Mouse (Mus musculus) neural tube, embryonic 14.5 days (tissue): ENCODE data around the gene Igf2r. TPM values are rescaled to one million over a fixed set of nuclear protein-coding genes. Genes with fewer than 3 reads are reported as not detected.

Experiments
- ATAC-seq: fragments of 200-750 bp; cut with Nextera tagmentation; 2 replicates; pipeline ENCODE4 v1.8.0; 2017; ENCODE audit warnings: low read depth, mild to moderate bottlenecking, moderate TSS enrichment, moderate library complexity
- H3K27ac ChIP-seq: fragments of 300-500 bp; sonication (generic); 2 replicates; pipeline ENCODE4 v1.5.1; 2014; ENCODE audit warnings: low read depth, mild to moderate bottlenecking, control low read depth, low read length, moderate library complexity, mixed read lengths
- H3K27me3 ChIP-seq: fragments of 300-500 bp; sonication (generic); 2 replicates; pipeline ENCODE4 v1.6.1; 2014; ENCODE audit warnings: low read length; ENCODE audit not compliant: control insufficient read depth, insufficient read depth
- H3K36me3 ChIP-seq: fragments of 300-500 bp; sonication (generic); 2 replicates; pipeline ENCODE4 v1.6.1; 2014; ENCODE audit warnings: low read length, mixed read lengths; ENCODE audit not compliant: control insufficient read depth, insufficient read depth
- H3K4me1 ChIP-seq: fragments of 300-500 bp; sonication (generic); 2 replicates; pipeline ENCODE4 v1.6.1; 2014; ENCODE audit warnings: low read length; ENCODE audit not compliant: control insufficient read depth, insufficient read depth
- H3K4me2 ChIP-seq: fragments of 300-500 bp; sonication (generic); 2 replicates; pipeline ENCODE4 v1.6.1; 2014; ENCODE audit warnings: mild to moderate bottlenecking, low read depth, low read length, control low read depth
- H3K4me3 ChIP-seq: fragments of 300-500 bp; sonication (generic); 2 replicates; pipeline ENCODE4 v1.5.1; 2014; ENCODE audit warnings: low read depth, low read length, control low read depth, mixed read lengths
- H3K9ac ChIP-seq: fragments of 300-500 bp; sonication (generic); replicated peaks from 2 replicates; pipeline ENCODE4 v1.6.1; 2014; ENCODE audit warnings: low read depth, mild to moderate bottlenecking, control low read depth, low read length, mixed read lengths
- H3K9me3 ChIP-seq: fragments of 300-500 bp; sonication (generic); 2 replicates; pipeline ENCODE4 v1.6.1; 2016; ENCODE audit warnings: low read length; ENCODE audit not compliant: control insufficient read depth
- WGBS: fragments of 180-500 bp; shearing (Covaris S2); extraction: QIAGEN DNeasy Blood & Tissue Kit; methylation state at CpG from one replicate; pipeline ENCODE4 v1.1.7; 2014; 5-methylcytosine and 5-hydroxymethylcytosine counted together
- polyA plus RNA-seq: library from polyadenylated mRNA; unstranded; fragments of >200 nt; fragmentation: Nextera tagmentation; extraction: Ambion mirVana; gene quantifications from 2 replicates; pipeline ENCODE4 v1.2.1, GENCODE M21; 2014

Gene Igf2r
- polyA plus RNA-seq, 1 experiment from 2014 or later = 9.6 TPM

DNA sequence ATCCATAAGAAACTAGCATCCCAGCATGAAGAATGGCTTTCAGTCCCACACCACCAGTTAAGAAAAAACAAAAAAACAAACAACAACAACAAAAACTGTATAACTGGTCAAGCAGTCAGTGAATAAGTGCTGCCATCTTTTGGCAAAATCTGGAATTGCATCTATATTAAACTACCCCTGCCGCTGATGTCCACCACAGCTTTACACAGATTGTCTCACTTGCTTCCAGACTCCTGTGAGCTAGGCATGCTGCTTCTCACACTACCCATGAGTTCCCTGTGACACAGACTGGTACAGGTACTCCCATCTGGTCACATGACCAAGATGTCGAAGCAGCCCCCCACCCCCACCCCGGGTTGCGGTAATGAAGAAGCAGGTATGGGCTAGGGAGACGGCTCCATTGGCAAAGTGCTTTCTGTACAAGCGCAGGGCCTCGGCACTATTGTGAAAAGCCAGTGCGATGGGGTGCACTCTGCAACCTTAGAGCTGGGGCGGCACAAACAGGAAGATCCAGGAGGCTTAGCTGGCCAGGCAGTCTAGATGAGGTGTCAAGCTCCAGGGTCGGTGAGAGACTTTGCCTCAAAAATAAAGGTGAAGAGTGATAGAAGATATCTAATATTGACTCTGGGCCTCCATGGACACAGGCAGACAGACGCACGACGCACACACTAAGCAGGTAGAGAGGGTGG is 108.7 kb downstream of the Igf2r start:
- Histone ChIP-seq H3K9me3 (no peaks in the 10 kb centered on the region), H3K4me1 (no peaks in the 10 kb centered on the region), H3K27ac (no peak overlapping the region), H3K27me3 (no peaks in the 10 kb centered on the region), H3K9ac (no peak overlapping the region), H3K36me3 (no peaks in the 10 kb centered on the region), H3K4me3 (no peak overlapping the region), H3K4me2 (no peak overlapping the region)
- no peak for ATAC-seq
- WGBS = 75% methylated on average over 13 of the region's 13 CpGs

DNA sequence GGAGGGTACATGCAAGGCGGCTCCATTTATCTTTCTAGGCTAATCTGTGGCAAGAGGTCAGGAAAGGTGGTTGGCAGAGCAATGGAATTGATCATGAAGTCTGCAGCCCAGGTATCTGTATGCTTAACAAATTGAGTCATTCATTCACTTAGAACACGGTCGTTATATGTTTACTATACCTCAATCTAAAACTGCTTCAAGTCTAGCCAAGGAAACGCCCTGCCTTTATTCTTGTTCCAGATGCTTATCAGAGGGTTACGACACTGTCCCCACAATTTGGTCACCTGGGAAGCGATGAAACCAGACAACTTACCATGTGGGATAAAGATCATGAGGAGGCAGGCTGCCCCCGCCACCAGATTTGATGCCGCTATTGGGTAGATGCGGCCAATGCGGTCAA is 110.2 kb downstream of the Igf2r start:
- H3K9ac ChIP-seq = no peak overlapping the region
- H3K27ac ChIP-seq = no peak overlapping the region
- no peak overlapping the region for H3K4me2 ChIP-seq
- H3K27me3 ChIP-seq = no peaks in the 10 kb centered on the region
- WGBS = 92% methylated on average over 10 of the region's 10 CpGs
- no peaks in the 10 kb centered on the region for H3K36me3 ChIP-seq
- no peak overlapping the region for H3K4me3 ChIP-seq
- ATAC-seq = no peak
- no peaks in the 10 kb centered on the region for H3K9me3 ChIP-seq
- H3K4me1 ChIP-seq = no peaks in the 10 kb centered on the region

DNA sequence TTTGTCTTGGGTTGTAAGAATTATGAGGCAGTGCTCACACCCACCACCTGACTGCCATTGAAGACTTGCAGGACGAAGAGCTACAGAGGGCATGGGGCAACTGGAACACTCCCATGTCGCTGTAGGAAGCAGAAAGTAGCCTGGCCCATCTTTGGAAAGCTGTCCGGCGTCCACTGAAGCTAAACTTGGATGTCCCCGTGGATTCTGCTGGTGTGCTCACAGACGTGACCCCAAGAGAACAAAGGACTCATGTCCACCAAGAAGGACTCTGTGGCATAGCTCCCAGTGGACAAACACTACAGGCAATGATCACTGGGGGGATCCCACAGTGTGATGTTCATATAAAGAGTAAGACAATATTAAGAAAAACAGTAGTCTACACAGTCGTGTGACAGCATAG is 110.7 kb downstream of the Igf2r start:
- Histone ChIP-seq H3K27me3 (no peaks in the 10 kb centered on the region), H3K36me3 (no peaks in the 10 kb centered on the region), H3K4me1 (no peaks in the 10 kb centered on the region), H3K9ac (no peak overlapping the region), H3K27ac (no peak overlapping the region), H3K9me3 (no peaks in the 10 kb centered on the region), H3K4me2 (no peak overlapping the region), H3K4me3 (no peak overlapping the region)
- ATAC-seq = no peak
- 82% methylated on average over 7 of the region's 7 CpGs for WGBS

DNA sequence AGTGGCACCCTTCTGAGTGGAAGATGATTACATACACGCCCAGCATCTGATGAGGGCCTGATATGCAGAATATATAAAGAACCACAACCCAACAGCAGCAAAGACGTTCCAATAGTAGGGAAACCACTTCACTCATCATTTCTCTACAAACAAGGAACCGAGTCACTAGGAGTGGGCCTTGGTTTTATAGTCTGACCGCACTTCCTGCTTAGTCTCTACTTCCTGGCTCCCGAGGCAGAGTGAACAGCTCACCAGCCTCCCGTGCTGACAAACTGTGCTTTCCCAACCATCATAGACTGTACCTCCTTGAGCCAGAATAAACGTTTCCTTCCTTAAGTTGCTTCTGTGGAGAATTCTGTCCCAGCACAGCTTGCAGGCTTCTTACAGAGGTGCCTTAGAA is 113.6 kb downstream of the Igf2r start:
- H3K9me3 ChIP-seq = no peaks in the 10 kb centered on the region
- H3K4me3 ChIP-seq = no peak overlapping the region
- no peak overlapping the region for H3K4me2 ChIP-seq
- no peaks in the 10 kb centered on the region for H3K27me3 ChIP-seq
- H3K9ac ChIP-seq = no peak overlapping the region
- 80% methylated on average over 7 of the region's 7 CpGs for WGBS
- ATAC-seq = no peak
- no peak overlapping the region for H3K27ac ChIP-seq
- no peaks in the 10 kb centered on the region for H3K4me1 ChIP-seq
- no peaks in the 10 kb centered on the region for H3K36me3 ChIP-seq

DNA sequence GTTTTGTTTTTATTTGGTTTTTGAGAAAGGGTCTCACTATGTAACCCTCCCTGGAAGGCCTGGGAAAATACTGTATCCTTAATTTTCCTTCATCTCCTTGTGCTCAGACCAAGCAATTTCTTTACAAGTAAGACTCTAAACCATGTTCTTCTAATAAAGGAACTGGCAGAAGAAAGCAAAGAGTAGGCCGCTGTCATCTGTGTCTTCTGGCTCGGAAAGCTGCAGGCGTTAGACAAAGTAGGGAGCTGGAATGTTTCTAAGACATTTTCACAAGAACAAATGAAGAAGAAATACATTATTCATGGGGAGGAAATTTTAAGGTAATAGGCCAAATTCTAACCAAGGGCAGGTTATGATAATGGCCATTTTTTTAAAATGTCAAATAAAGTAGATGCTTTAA is 115.4 kb downstream of the Igf2r start:
- 77% methylated on average over 3 of the region's 3 CpGs for WGBS
- no peak overlapping the region for H3K27ac ChIP-seq
- no peaks in the 10 kb centered on the region for H3K4me1 ChIP-seq
- ATAC-seq = no peak
- no peaks in the 10 kb centered on the region for H3K36me3 ChIP-seq
- H3K4me3 ChIP-seq = no peak overlapping the region
- H3K4me2 ChIP-seq = no peak overlapping the region
- H3K9me3 ChIP-seq = no peaks in the 10 kb centered on the region
- no peak overlapping the region for H3K9ac ChIP-seq
- H3K27me3 ChIP-seq = no peaks in the 10 kb centered on the region

DNA sequence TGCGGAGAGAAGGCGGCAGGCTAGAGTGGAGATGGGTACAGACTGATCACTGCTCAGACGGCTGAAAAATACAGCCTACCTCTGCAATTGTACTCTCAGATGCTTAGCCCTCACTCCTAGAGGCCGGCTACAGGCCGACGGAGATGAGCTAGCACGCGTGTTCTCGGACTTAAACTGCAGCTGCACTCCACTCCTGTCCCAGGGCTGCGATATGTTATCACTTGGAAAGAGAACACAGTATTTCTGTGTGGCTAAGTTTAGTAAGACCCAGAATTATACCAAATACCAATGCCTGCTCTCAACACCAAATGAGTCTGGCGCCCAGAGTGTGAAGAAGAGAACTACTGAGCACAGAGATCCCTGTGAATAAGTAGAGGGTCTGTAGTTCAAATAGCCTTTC is 116.9 kb downstream of the Igf2r start:
- no peaks in the 10 kb centered on the region for H3K9me3 ChIP-seq

DNA sequence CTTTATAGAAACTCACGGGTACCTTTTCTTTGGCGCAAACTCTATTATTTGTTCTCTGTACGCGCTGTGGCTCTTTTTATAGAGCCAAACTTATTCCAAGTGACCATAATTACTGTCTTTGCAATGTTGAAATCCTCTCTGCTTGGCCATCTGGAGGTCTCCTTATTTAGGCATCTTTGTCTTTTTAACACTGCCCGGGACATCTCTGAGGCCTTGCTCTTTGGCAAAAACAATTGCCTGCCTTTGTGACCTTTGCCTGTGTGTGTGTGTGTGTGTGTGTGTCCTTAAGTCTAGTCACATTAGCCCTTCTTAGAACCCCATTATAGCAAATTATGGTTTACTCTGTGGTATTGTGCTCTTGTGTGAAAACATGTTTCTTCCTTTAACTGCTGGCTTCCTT is 124.0 kb downstream of the Igf2r start:
- Histone ChIP-seq H3K27me3 (no peaks in the 10 kb centered on the region), H3K9ac (no peak overlapping the region), H3K9me3 (no peaks in the 10 kb centered on the region), H3K4me1 (no peaks in the 10 kb centered on the region), H3K27ac (no peak overlapping the region), H3K4me3 (no peak overlapping the region), H3K36me3 (no peaks in the 10 kb centered on the region), H3K4me2 (no peak overlapping the region)
- ATAC-seq = no peak
- WGBS = 76% methylated on average over 5 of the region's 5 CpGs

More for the DNA sequence above, 116.9 kb downstream of the Igf2r start:
- Histone ChIP-seq H3K4me1 (no peaks in the 10 kb centered on the region), H3K27ac (no peak overlapping the region), H3K36me3 (no peaks in the 10 kb centered on the region), H3K9ac (no peak overlapping the region), H3K4me3 (no peak overlapping the region), H3K27me3 (no peaks in the 10 kb centered on the region), H3K4me2 (no peak overlapping the region)
- 95% methylated on average over 11 of the region's 11 CpGs for WGBS
- ATAC-seq = no peak

DNA sequence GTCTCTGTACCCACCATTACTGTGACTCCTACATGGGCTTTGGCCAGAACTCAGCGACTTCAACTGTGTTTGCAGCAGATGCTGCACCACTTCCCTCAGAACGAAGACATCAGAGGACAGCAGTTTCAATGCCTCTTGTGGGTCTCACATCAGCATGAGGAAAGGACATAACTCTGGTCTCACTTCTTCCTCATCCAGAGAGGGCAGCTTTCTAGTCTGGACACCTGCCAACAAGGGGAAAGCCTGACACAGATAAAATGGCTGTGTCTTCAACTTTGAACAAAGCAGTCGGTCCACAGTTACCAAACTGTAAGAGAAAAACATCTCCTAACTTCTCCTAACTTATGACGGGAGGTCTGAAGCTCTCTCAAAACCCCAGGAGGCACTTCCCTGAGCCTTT is 128.4 kb downstream of the Igf2r start:
- Histone ChIP-seq H3K9me3 (no peaks in the 10 kb centered on the region), H3K27me3 (no peaks in the 10 kb centered on the region), H3K36me3 (no peaks in the 10 kb centered on the region), H3K9ac (no peak overlapping the region), H3K4me2 (no peak overlapping the region), H3K4me3 (no peak overlapping the region), H3K27ac (no peak overlapping the region), H3K4me1 (no peaks in the 10 kb centered on the region)
- 78% methylated on average over 4 of the region's 4 CpGs for WGBS
- ATAC-seq = no peak

DNA sequence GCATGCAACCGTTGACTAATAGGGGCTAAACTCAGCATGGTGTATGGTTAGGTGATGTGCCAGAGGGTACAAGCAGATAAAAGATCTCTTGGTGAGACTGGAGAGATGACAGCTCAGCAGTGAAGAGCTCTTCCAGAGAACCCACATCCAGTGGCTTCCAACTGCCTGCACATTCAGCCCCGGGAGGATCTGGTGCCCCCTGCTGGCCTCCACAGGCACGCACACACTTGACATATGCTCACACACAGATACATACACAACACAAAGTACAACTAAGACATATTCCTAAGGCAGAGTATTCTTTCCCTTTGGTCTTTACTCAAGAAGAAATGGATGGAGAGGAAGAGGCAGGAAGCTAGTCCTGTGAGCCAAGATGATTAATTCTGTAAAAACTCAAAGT is 129.9 kb downstream of the Igf2r start:
- H3K9ac ChIP-seq = no peak overlapping the region
- ATAC-seq = no peak
- no peak overlapping the region for H3K4me2 ChIP-seq
- no peaks in the 10 kb centered on the region for H3K9me3 ChIP-seq
- no peak overlapping the region for H3K27ac ChIP-seq
- H3K36me3 ChIP-seq = no peaks in the 10 kb centered on the region
- H3K4me3 ChIP-seq = no peak overlapping the region
- H3K4me1 ChIP-seq = no peaks in the 10 kb centered on the region
- 95% methylated on average over 3 of the region's 3 CpGs for WGBS
- no peaks in the 10 kb centered on the region for H3K27me3 ChIP-seq
